Mouse (Mus musculus): Measurements from ENCODE around the gene Scg3. TPM values are rescaled to one million over a fixed set of nuclear protein-coding genes. Genes with fewer than 3 reads are reported as not detected.
"Not testable (repeated sequence)": the region's sequence is repeated elsewhere in the genome, so short reads cannot be mapped to it uniquely, and the experiment has no call there.

The Scg3 gene
- total RNA-seq, 2 experiments from 2014 or later, result 317 to 336 TPM

DNA sequence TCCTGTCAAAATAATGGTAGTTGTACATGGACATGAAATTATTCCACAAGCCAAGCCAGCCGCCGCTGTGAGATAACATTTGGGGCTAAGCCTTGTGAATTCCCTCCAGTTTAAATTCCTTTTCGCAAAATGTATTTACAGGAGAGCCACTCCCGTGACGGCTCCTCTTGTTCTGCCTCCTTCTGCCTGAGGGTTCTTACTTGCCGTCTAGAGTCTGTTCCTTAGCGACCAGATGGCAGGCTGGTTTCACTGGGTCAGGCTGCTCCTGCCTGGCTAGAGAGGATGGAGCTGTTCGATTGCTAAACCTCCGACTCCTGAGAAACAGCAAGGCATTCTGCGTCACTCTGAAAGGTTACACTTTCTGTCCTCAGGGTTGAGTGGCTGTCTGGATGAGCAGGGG is 51.7 kb downstream of the Scg3 start:
- intact Hi-C loops (cut with DNase I), result no loop called here
- DNase-seq (ENCODE audit: low spot score in 2 of 2), result no peak

DNA sequence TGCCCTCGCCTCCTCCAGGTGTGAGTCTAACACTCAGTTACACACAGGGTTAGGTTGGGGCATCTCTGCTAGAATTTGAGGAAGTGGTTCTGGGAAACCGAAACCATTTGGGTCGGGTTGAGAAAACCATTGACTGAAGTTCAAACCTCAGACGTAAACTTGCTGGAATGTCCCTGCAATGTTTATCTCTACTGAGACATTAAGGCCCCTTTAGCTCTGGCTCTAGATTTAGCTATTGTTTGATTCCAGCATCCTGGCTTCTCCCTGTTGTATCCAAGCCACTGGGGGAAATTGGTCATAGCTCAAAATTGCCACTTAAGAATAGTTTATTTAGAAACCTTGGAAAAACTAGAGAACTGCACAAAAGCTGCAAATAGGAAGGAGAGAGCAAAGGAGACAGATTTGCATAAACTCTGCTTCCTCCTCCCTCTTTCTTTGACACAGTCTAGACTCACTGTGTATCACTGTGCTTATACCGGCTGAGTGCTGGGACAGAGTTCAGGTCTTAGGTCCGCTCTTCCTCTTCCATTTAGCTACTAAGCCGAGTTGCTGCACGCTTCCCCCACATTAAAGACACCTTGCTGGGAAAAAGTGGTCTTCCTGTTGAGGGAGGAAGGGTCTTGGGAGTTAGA is 52.9 kb downstream of the Scg3 start:
- intact Hi-C loops (cut with DNase I), result no loop called here
- no peak for DNase-seq (ENCODE audit: low spot score in 2 of 2)

DNA sequence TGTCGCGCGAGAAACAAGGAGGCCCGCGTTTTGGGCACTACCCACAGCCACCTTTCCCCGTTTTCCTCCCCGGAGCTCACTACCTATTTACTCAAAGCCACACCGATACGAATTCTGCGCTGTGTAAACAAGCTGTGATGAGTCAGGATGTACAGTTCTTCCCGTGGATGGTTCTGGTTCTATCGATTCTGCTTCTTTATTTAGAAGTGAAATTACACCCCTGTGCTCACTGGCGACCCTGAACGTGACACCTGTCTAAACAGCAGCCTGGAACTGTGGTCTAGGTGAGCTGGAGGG is 57.6 kb downstream of the Scg3 start:
- intact Hi-C loops (cut with DNase I), result no loop called here
- peak in 1 of 2 experiments; percentile 44 for DNase-seq (ENCODE audit: low spot score in 2 of 2)

DNA sequence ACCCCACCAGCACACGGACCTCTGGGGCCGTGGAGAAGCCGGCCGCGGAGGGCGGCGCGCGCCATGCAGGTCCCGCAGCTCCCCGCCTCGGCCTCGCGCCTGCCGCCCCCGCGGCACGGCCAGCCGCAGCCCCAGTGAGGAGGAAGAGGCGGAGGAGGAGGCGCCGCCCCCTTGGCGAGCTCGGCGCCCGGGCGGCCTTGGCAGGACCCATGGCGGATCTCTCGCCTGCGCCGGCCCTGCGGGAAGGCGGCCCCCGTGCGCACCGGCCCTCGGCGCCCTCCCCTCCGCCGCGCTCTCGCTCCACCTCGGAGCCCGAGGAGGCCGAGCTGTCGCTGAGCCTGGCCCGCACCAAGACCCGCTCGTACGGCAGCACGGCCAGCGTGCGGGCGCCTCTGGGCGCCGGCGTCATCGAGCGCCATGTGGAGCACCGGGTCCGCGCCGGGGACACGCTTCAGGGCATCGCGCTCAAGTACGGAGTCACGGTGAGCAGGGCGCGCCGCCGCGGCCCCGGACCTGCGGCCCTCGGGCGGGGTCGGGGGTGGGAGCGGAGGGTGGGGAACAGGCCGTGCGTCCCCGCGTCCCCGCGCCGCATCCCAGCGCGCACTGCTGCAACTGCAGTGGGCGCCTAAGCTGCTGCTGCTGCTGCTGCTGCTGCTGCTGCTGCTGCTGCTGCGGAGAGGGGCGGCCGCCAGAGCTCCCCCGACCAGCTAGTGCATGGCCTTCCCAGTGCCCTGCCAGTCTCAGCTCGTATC is 58.1 kb downstream of the Scg3 start, which contains the start of gene Lysmd2:
TSS of gene Lysmd2 (plus strand) at position 186 of the 752 bp plus-strand sequence.
- intact Hi-C loops (cut with DNase I), result no loop called here

DNA sequence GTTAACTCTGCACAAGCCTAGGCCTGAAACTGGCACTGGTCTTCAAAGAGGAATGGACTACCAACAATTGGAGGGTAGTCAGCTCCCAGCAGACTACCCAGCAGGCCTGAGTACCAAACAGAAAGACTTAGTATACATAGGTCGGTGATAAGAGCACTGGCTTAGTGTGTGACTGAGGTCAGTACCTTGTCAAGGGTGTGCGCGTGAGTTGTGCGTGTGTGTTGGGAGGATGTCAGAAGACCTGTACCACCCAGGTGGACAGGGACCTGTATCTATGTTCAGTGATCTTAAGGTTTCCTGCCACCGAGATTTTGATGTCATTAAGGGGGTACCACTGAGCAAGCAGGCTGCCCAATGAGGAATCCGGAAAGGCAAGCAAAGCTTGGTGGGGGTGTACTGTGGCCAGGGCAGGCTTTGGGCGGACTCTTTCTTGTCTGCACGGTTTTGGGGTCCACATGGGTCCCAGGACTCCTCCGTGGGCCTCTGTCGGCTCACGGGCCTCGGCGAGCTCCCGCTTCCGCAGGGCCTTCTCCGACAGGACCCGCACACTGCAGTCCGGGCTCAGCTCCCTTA is 58.8 kb downstream of the Scg3 start:
- intact Hi-C loops (cut with DNase I), result no loop called here
- DNase-seq (ENCODE audit: low spot score in 2 of 2), result no peak

More for the DNA sequence above, 58.1 kb downstream of the Scg3 start, which contains the start of gene Lysmd2:
- DNase-seq (ENCODE audit: low spot score in 2 of 2), result peak; percentile 42 to 68

DNA sequence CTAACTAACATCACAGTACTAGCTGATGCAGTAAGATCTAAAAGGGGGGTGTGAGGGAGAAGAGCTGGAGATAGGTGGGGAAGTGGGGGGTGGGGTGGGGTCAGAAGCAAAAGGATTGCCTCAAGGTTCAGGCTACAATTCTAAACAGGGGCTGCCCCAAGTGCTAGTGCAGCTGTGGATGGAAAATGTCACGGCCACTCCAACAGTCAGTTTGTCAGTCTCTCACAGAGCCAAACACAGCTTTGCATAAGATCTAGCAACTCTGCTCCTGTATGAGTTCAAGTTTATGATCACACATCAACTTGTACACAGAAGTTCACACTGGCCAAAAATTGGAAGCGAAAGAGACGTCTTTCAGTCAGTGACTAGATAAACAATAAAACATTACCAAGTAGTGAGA is 62.4 kb downstream of the Scg3 start:
- intact Hi-C loops (cut with DNase I), result no loop called here
- no peak for DNase-seq (ENCODE audit: low spot score in 2 of 2)

DNA sequence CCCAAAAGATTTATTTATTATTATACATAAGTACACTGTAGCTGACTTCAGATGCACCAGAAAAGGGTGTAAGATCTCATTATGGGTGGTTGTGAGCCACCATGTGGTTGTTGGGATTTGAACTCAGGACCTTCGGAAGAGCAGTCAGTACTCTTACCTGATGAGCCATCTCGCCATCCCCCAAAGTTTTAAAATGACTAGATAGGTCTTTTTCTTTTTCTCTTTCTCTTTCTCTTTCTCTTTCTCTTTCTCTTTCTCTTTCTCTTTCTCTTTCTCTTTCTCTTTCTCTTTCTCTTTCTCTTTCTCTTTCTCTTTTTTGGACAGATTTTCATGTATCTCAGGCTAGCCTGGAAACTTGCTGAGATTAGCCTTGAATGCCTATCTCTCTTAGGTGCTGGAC is 64.1 kb downstream of the Scg3 start:
- DNase-seq (ENCODE audit: low spot score in 2 of 2); intact Hi-C loops (cut with DNase I): not testable (repeated sequence)

DNA sequence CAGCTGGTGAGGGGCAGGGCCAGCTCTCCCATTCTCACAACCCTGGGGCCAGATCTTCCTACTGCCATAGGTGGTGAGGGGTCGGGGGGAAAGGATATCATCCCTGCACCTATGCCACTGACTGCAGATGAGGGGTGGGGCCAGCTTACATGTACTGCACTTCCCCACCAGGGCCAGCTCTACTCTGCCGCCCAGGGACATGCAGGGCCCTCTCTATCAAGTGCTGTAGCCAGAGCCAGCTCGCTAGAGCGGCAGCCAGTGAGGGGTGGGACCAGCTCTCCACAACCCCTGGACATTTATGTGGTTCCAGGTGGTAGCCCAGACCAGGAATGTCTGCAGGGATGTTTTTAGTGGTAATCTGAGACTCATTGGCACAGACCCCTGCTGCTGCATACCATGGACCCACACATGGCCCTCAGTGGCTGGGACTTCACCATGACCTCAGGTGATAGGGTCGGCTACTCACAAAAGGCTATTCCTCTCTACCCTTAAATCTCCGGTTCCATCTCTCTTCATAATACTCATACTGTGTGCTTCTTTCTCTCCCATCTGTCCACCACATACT is 64.9 kb downstream of the Scg3 start:
- intact Hi-C loops (cut with DNase I), result no loop called here

DNA sequence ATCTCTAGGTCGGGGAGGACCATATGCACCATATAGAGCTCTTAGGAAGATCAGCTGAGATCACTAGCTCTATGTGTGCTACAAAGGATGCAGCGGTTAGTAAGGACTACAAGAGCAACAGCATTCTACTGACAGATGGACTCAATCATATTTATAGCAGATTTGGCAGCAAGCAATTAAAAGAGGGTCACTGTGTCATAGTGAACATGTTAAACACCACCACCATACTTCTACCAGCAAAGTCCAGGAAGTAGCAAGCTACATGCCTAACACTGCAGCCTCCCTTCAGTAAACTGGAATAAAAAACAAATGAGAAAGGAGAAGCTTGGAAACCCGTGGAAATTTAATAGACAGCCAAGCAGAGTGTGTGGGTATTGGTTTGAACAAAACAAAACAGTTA is 67.3 kb downstream of the Scg3 start:
- DNase-seq (ENCODE audit: low spot score in 2 of 2), result no peak
- intact Hi-C loops (cut with DNase I), result no loop called here

More for the DNA sequence above, 64.9 kb downstream of the Scg3 start:
- DNase-seq (ENCODE audit: low spot score in 2 of 2), result no peak

DNA sequence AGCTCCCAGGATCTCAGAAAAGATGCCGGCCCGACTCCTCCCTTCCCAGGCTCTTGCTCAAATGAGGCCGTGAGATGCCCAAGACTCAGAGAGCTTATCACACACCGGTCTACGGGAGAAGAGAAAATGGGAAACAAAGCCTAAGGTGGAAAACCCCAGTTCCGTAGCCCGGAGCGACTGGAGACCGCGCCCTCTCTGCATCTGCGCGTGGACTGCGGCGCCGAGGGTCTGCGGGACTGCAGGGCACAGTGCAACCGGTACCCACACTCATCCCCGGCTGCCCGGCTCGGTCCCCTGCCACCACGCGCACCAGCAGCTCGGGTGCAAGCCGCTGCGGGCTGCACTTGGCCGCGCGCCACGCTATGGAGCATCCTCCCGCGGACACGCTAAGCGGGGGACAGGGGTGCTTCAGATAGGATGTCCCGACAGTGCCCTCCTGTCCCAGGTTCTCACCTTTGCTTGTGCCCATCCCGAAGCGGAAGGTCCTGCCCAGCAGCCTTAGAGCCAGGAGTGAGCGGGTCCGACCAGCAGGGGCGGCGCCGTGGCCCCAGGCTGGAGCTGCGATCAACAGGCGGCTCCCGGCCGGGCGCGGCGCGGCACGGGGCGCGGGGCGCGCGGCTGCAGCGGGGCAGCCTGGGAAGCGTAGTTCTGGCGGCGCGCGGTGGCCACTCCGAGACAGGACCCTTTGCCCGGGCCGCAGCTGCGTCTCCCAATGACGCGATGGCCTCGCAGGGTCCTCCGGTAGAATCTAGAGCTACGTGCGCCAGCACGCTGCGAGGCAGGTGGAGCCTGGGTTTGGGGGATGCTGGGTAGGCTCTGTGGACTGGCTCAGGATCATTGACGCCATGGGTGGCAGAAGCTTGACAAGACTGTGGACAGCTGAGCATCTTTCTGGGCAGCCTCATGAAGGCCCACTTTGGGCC is 73.0 kb downstream of the Scg3 start, which contains the start of gene Tmod2:
TSS of gene Tmod2 (minus strand) at position 755 of the 923 bp plus-strand sequence.
- peak; percentile 76 to 77 for DNase-seq (ENCODE audit: low spot score in 2 of 2)
- intact Hi-C loops (cut with DNase I), result no loop called here

DNA sequence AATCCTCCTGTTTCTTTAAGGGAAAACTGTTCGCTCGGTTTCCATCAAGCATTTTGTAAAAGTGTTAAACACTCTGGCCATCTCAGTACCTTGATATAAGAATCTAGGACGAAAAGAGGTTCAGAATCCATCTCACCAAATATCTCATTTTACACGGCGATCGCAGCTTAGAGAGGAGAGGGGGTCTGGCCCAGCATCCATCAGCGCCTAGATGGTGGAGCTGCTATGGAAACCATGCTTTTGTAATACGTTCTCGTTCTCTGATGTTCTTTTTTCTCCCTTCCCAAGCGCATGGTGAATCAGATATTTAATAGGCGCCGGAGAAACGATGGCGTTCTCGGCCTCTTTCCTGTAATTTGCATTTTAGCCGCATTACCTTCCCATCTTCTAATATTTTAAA is 73.9 kb downstream of the Scg3 start:
- DNase-seq (ENCODE audit: low spot score in 2 of 2), result peak in 1 of 2 experiments; percentile 42
- intact Hi-C loops (cut with DNase I), result no loop called here

DNA sequence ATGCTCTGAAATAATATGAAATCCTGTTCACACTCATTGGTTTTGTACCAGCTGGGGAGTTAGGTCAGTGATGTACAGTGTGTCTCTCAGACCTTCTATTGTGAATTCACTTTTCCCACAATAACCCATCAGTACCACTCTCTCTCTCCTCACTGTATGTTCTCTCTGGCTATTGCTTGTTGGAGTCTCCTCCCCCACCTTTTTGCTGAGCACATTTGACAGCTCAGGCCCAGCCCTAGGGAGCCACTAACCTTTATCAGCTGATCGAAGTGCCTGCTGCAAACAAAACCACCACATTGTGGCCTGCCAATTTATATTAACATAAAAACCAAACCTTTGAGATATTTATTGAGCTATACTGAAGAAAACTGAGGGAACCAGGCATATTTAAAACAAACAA is 74.4 kb downstream of the Scg3 start:
- intact Hi-C loops (cut with DNase I), result no loop called here

DNA sequence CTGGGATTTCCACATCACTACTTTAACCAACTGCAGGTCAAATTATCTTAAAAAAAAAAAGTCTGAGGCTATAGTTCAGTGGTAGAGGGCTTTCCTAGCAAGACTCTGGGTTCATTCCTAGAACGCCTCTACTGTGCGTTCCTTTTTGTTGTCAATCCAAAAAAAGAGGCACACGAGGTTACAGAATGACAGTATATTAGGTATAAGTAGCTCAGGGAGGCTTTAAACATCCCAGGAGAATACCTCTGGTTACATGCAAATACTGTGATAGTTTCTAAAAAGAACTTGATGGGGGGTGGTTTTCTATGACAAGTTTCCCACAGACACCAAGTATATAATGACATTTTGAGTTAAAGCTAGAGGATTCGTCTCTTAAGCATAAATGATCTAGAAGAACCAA is 76.4 kb downstream of the Scg3 start:
- intact Hi-C loops (cut with DNase I), result no loop called here
- DNase-seq (ENCODE audit: low spot score in 2 of 2), result no peak

More for the DNA sequence above, 74.4 kb downstream of the Scg3 start:
- DNase-seq (ENCODE audit: low spot score in 2 of 2), result no peak

DNA sequence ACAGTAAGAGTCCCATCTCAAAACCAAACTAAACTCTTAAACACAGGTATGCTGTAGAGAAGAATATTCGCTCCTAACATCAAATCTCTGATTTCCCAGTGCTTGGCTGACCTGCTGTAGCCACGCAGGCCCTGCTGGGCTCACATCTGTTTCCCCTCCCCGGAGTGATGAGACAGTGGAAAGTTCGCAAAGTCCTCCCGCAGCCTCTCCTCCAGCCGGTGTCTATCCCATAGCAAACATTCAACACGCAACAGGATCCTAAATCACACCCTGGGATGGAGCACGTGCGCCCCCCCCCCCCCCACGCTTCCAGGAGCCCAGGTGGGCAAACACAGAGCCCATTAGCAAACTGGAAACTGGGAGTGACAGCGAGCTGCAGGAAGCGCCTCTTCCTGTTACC is 82.3 kb downstream of the Scg3 start:
- intact Hi-C loops (cut with DNase I), result no loop called here
- DNase-seq (ENCODE audit: low spot score in 2 of 2), result no peak

DNA sequence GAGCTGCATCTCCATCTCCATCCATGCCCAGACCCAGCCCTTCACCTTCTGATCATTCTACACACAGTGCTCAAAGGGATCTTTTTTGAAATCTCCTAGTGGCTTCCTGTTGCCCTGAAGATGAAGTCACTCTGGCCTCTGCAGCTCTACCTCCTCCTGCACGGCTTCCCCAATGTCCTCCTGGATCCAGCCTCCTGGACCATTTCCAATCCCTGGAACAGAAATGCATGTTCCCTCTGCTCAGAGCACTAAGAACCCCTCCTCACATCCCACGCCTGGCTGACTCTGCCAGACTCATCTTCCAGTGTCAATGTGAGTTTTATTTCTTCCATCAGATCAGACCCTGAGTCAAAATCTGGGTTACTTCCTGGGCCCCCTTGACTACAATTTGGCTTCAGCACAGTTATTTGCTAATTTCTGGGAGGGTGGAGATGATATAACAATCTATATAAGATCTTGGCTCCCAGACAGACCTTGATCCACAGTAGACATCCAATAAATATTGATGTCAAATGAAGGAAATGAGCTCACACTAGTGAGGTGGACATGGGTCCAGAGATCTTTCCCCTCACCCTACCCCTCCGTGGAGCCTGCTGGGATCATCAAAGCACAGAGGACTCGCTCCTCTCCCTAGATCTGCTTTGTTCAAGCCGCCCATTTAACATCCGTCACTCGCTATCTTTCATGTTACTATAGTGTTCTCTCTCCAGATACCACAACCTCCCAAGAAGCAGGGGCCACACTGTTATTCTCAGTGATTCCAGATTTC is 83.5 kb downstream of the Scg3 start:
- DNase-seq (ENCODE audit: low spot score in 2 of 2), result peak; percentile 53 to 59
- intact Hi-C loops (cut with DNase I), result no loop called here

DNA sequence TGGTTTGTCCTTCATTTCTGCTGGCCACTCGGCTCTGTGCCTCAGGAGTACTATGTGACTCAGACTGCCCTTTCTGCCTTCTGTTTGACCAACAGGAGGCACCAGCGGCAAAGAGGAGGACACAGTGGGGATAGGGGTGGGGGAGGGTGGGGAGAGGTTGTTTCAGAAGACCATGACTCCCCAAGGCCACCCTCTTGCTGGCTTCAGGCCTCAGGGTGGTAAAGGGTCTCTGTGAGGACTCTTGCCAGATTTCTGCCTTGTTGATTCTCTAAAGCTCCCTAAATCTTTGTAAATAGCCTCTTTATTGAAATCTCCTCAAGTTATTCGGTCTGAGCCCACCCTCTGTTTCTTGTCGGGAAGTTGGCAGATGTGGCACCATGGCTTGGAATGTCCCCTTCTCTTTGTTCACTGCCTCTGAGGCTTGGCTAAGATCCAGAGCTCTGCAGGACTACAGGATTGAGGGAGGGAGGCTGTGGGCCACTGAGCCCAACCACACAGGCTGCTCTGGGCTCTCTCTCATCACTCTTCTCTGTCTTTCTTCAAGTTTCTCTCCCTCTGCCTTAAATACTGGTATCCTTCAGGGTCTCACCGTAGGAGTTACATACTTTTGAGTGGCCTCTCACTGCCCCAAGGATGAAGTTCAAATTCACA is 84.5 kb downstream of the Scg3 start:
- intact Hi-C loops (cut with DNase I), result no loop called here
- DNase-seq (ENCODE audit: low spot score in 2 of 2), result peak; percentile 57 to 80

DNA sequence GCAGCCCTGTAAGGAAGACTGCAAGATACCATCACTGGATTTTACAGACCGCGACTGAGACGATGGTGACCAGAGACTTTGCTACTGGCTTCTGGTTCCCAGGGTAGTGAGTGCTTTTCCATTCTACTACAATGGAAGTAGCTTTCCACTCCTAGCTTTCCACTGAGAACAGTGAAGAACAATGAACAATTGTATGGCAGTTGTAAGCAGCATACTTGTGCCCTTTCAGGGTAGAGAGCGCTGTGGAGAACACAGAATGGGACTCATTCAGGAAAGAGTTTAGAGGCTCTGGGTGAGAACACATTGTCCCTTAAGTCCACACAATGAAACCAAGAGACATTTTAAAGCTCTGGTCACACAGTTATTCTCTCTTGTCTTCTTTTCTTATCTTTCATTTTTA is 86.3 kb downstream of the Scg3 start:
- intact Hi-C loops (cut with DNase I), result no loop called here
- no peak for DNase-seq (ENCODE audit: low spot score in 2 of 2)

DNA sequence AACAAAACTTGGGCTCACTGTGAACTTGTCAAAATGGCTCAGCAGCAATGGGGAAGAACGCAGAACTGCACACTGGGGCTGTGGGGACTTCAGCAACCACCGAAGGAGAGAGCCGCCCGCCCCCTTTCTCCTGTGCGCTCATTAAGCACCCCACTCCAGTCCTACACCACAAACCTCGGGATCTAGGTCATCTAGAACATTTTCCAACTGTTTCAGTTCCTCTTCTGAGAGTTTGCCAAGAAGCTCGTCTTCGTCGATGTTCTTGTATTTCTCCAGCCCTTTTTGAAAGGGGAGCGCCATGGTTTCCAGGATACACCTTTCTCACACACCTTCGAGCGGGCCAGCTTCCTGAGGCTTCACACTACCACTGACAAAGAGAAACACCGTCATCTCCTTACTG is 86.8 kb downstream of the Scg3 start:
- intact Hi-C loops (cut with DNase I), result no loop called here

More for the DNA sequence above, 86.8 kb downstream of the Scg3 start:
- no peak for DNase-seq (ENCODE audit: low spot score in 2 of 2)
